Mouse (Mus musculus) limb, embryonic 15.5 days (tissue): ENCODE data around the gene Lsm14a. TPM values are rescaled to one million over a fixed set of nuclear protein-coding genes. Genes with fewer than 3 reads are reported as not detected.

Experiments used
- ATAC-seq: fragments of 200-750 bp; cut with Nextera tagmentation; 2 replicates; pipeline ENCODE4 v1.8.0; 2017; ENCODE audit warnings: low read depth, moderate TSS enrichment; ENCODE audit not compliant: insufficient number of reproducible peaks, low FRiP score, low TSS enrichment
- H3K27ac ChIP-seq: fragments of 300-500 bp; sonication (generic); 2 replicates; pipeline ENCODE4 v1.5.1; 2015; ENCODE audit warnings: moderate library complexity, mild to moderate bottlenecking, inconsistent platforms
- H3K27me3 ChIP-seq: fragments of 300-500 bp; sonication (generic); 2 replicates; pipeline ENCODE4 v1.6.1; 2015; ENCODE audit warnings: inconsistent platforms
- H3K36me3 ChIP-seq: fragments of 300-500 bp; sonication (generic); 2 replicates; pipeline ENCODE4 v1.6.1; 2015; ENCODE audit warnings: inconsistent platforms
- H3K4me1 ChIP-seq: fragments of 300-500 bp; sonication (generic); 2 replicates; pipeline ENCODE4 v1.6.1; 2015; ENCODE audit warnings: inconsistent platforms
- H3K4me2 ChIP-seq: fragments of 300-500 bp; sonication (generic); 2 replicates; pipeline ENCODE4 v1.6.1; 2015; ENCODE audit warnings: mild to moderate bottlenecking, inconsistent platforms
- H3K4me3 ChIP-seq: fragments of 300-500 bp; sonication (generic); 2 replicates; pipeline ENCODE4 v1.5.1; 2015; ENCODE audit warnings: mild to moderate bottlenecking, inconsistent platforms
- H3K9ac ChIP-seq: fragments of 300-500 bp; sonication (generic); 2 replicates; pipeline ENCODE4 v1.6.1; 2015; ENCODE audit warnings: inconsistent platforms
- H3K9me3 ChIP-seq: fragments of 300-500 bp; sonication (generic); 2 replicates; pipeline ENCODE4 v1.6.1; 2016; ENCODE audit warnings: inconsistent platforms
- WGBS: fragments of 180-500 bp; shearing (Covaris S2); methylation state at CpG from one replicate; pipeline ENCODE4 v1.1.7; 2015; 5-methylcytosine and 5-hydroxymethylcytosine counted together
- polyA plus RNA-seq: library from polyadenylated mRNA; unstranded; fragments of >200 nt; fragmentation: Nextera tagmentation; extraction: Ambion mirVana; gene quantifications from 2 replicates; pipeline ENCODE4 v1.2.1, GENCODE M21; 2015

Lsm14a gene
- polyA plus RNA-seq, 1 experiment from 2014 or later, result 82.7 TPM

DNA sequence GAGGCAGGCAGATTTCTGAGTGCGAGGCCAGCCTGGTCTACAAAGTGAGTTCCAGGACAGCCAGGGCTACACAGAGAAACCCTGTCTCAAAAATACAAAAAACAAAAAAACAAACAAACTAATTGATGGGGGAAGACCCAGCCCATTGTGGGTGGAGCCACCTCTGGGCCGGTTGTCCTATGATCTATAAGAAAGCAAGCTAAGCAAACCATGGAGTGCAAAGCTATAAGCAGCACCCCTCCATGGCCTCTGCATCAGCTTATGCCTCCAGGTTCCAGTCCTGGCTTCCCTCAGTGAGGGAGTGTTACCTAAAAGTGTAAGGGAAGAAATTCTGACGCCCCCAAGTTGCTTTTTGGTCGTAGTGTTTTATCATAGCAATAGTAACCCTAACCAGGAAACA lies 1.4 kb downstream of the Lsm14a start:
- Histone ChIP-seq H3K9me3 (no peaks in the 10 kb centered on the region), H3K27ac (no peak overlapping the region), H3K4me2 (no peak overlapping the region), H3K4me1 (peaks cover 22% of the 10 kb centered on the region), H3K36me3 (no peaks in the 10 kb centered on the region), H3K4me3 (no peak overlapping the region), H3K9ac (no peak overlapping the region), H3K27me3 (no peaks in the 10 kb centered on the region)
- ATAC-seq, result no peak
- WGBS, result 82% methylated on average over 4 of the region's 4 CpGs

DNA sequence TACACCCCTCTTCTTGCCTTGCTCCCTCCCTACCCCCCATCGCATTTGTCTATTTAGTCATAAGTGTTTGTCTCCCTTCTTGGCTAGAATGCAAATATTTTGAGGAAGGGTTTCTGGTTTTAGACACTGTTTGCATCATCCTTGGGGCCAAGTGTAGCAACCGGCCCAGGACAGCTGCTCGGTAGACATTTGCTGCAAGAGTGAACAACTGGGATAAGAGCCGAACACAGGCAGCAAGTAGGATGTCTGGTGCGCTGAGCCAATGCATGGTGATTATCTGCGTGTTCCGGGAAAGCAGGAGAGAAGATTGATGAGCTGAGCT lies 2.3 kb downstream of the Lsm14a start:
- H3K4me3 ChIP-seq, result peak overlapping the region; percentile 95
- H3K4me2 ChIP-seq, result peak overlapping the region; percentile 60
- no peaks in the 10 kb centered on the region for H3K36me3 ChIP-seq
- H3K4me1 ChIP-seq, result peaks cover 26% of the 10 kb centered on the region
- no peaks in the 10 kb centered on the region for H3K27me3 ChIP-seq
- no peak overlapping the region for H3K9ac ChIP-seq
- peak overlapping the region; percentile 100 for H3K27ac ChIP-seq
- ATAC-seq, result no peak
- 57% methylated on average over 7 of the region's 7 CpGs for WGBS
- H3K9me3 ChIP-seq, result no peaks in the 10 kb centered on the region

DNA sequence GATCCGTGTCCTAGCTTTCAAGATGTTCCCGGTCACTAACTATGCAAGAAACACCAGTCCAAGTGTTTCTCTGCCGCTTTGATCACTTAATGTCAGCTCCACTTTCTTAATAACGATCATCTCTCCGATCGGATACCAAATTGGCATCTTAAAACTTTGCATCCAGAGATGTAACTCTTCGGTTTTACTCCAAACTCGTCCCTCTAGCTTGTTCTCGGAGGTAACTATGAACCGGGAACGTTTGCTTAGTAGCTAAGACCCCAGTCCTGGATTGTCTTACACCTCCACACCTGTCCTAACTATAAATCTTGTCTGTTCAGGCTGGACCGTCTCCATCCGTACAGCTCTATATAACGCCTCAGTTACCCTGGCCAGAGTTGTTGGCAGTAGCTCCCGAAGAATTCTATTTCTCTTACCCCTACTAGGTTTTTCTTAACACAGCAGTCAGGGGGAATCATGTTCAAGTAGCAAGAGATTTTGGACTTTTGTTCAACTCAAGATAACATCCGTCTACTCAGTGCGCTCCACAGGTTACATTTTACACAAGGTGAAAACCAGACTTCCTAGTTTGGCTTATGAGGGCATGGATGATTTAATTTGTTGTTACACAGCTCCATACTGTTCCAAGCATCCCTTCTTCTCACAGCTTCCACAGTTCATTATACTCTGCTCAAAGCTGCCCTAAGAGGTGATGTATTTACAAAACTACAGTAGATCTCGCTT lies 2.8 kb downstream of the Lsm14a start:
- Histone ChIP-seq H3K27ac (peak overlapping the region; percentile 100), H3K9me3 (no peaks in the 10 kb centered on the region), H3K36me3 (no peaks in the 10 kb centered on the region), H3K4me1 (peaks cover 28% of the 10 kb centered on the region), H3K27me3 (no peaks in the 10 kb centered on the region), H3K4me3 (peak overlapping the region; percentile 95), H3K4me2 (peak overlapping the region; percentile 60), H3K9ac (peak overlapping the region; percentile 85)
- no peak for ATAC-seq
- WGBS, result 7% methylated on average over 18 of the region's 18 CpGs

DNA sequence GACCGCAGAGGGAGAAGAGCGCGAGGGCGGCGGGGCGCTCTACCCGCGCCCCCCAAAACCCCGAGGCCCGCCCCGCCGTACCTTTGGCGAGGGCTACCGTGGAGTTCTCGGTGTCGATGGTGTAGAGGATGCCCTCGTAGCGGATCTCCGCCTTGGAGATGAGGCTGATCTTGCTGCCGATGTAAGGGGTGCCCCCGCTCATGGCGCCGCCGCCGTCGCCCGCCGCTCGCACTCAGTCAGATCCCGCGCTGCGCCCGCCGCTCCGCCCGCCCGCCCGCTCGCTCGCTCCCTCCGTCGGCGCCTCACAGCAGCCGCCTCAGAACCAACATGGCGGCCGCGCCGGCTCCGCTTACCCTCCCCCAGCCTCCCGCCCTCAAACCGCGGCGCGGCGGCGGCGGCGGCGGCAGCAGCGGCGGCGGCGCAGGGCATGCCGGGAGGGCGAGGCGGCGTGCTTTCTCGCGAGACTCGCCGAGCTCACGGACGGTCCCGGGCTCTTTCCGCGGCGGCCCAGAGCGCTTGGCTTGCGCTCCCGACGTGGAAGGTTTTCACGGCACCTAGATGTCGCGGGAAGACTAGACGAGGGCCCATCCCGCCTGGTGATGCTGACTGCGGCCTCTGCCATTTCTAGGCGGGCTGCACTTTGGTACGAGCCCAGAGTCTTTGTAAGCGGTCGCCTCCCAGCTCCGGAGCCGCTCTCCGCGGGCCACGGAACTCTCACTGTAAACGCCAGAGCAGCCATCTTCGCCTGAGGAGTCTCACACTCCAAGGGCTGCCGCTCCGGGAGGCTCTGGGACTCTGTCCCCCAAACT lies 3.6 kb downstream of the Lsm14a start:
- peak; percentile 94 for ATAC-seq

DNA sequence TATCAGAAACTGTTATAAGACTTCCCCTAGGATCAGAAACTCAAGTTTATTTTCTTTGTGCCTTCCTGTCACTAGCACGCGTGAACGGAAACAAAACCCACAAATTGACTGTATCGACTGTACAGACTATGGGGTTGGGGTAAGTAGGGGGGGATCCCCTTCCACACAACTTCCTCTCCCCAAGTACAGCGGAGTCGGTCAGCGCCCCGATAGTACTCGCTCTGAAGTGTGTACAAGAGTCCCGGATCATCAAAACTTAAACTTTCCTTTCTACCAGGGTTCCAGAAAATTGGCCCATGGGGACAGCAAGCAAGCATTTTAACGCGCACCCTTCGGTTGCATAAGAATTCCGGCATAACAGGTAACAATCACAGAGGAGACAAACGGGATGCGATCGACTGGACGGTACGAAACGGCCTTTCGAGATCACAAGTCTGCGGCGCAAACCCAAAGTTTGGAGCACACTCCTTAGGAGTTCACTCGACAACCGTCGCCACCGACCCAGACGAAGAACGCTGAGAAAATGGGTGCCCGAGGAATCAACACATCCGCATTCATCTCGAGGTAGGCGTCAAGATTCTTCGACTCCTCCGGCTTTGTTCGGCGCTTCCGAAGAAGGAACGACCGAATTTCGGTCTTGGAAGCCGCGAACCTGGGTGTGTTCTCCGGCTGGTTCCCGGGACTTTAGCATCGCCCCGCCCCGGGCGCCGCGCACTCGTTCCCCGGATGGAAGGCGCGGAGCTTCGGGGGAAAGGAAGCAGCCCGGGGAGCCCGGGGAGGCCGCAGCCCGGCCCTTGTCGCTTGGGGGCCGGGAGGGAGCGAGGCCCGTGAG lies 4.5 kb downstream of the Lsm14a start:
- Histone ChIP-seq H3K9me3 (no peaks in the 10 kb centered on the region), H3K4me1 (peaks cover 29% of the 10 kb centered on the region), H3K4me3 (peak overlapping the region; percentile 95), H3K4me2 (peak overlapping the region; percentile 48), H3K27me3 (no peaks in the 10 kb centered on the region), H3K27ac (peak overlapping the region; percentile 100), H3K36me3 (no peaks in the 10 kb centered on the region), H3K9ac (peak overlapping the region; percentile 93)
- peak; percentile 57; the same call in 1 of the 2 replicates for ATAC-seq
- WGBS, result under 1% methylated on average over 64 of the region's 64 CpGs

More for the DNA sequence above, 3.6 kb downstream of the Lsm14a start:
- H3K4me3 ChIP-seq, result peak overlapping the region; percentile 95
- no peaks in the 10 kb centered on the region for H3K36me3 ChIP-seq
- under 1% methylated on average over 92 of the region's 100 CpGs for WGBS
- H3K4me2 ChIP-seq, result peak overlapping the region; percentile 60
- peaks cover 28% of the 10 kb centered on the region for H3K4me1 ChIP-seq
- H3K27ac ChIP-seq, result peak overlapping the region; percentile 100
- no peaks in the 10 kb centered on the region for H3K27me3 ChIP-seq
- no peaks in the 10 kb centered on the region for H3K9me3 ChIP-seq
- peak overlapping the region; percentile 93 for H3K9ac ChIP-seq

DNA sequence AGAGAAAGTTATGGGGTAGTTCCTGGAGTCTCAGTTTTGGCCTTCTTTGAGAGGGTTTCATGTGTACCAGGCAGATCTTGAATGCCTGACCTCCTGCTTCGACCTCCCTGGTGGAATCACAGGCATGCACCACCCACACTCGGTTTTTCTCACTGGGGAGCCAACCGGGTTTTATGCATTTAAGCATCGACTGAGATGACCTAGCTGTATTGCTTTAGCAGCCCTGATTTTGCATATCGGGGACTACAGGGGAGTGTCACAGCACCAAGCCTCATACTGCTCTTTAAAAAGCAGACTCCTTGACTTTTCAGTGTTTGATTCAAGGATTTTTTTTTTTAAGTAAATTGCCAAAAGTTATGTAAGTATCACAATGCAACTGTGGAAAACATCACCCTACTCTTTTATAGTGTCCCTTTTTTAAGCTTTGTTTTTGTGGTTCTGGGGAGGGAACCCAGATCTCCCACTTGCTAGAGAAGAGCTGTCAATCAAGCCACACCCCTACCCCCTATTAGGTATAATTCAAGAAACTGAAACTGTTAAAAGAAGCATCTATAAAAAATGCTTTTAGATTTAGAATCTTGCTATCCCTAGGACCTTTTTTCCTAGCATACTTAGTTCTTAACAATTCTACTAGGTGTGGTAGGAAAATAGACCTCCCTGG lies 5.2 kb downstream of the Lsm14a start:
- no peaks in the 10 kb centered on the region for H3K9me3 ChIP-seq
- H3K4me1 ChIP-seq, result peaks cover 31% of the 10 kb centered on the region
- peak overlapping the region; percentile 93 for H3K9ac ChIP-seq
- H3K27me3 ChIP-seq, result no peaks in the 10 kb centered on the region
- peak overlapping the region; percentile 100; the same call in 1 of the 2 replicates for H3K27ac ChIP-seq
- ATAC-seq, result no peak
- H3K4me3 ChIP-seq, result peak overlapping the region; percentile 95
- H3K36me3 ChIP-seq, result no peaks in the 10 kb centered on the region
- under 1% methylated on average over 5 of the region's 5 CpGs for WGBS
- H3K4me2 ChIP-seq, result peak overlapping the region; percentile 48

DNA sequence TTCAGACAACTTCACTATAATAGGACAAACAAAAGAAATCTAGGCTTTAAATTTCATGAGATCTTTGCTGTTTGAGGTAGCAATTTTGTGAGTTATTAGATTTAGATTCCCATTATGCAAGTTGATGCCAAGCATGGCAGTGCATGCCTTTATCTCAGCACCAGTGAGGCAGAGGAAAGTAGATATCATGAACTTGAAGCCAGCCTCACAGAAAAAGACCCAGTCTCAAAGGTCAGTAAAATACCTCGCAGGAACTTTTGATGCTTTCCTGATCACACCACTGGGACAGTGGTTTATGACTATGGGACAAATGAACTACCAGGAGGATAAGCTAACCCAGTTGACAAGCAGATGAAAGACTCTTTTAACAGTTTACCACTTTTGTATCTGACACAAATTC lies 10.3 kb downstream of the Lsm14a start:
- no peak for ATAC-seq
- no peaks in the 10 kb centered on the region; the same call in 1 of the 2 replicates for H3K36me3 ChIP-seq
- WGBS, result 60% methylated on average over 1 of the region's 1 CpGs
- H3K27ac ChIP-seq, result no peak overlapping the region
- H3K9me3 ChIP-seq, result no peaks in the 10 kb centered on the region
- H3K9ac ChIP-seq, result no peak overlapping the region
- no peak overlapping the region for H3K4me3 ChIP-seq
- H3K4me2 ChIP-seq, result no peak overlapping the region
- peaks cover 20% of the 10 kb centered on the region for H3K4me1 ChIP-seq
- H3K27me3 ChIP-seq, result no peaks in the 10 kb centered on the region

DNA sequence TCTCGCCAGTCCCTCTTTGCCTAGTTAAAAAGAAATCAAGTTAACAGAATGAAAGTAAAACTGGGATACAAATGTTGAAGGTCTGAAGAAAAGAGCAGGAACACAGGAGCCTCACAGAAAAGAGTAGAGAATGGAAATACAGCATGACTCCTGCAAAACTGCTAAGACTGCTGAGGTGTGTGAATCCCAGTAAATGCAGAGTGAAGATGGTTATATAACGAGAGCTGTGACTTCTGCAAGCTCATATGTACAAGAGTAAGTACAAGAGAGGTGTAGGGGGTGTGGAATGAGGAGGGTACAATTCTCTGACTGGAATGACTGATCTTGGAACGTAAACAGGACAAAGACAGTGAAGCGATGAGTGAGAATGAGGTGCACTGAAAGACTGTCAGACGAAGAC lies 11.4 kb downstream of the Lsm14a start:
- no peaks in the 10 kb centered on the region for H3K27me3 ChIP-seq
- no peak overlapping the region for H3K9ac ChIP-seq
- H3K4me1 ChIP-seq, result peaks cover 9% of the 10 kb centered on the region
- no peak overlapping the region for H3K27ac ChIP-seq
- 84% methylated on average over 5 of the region's 5 CpGs for WGBS
- no peak for ATAC-seq
- no peaks in the 10 kb centered on the region; the same call in 1 of the 2 replicates for H3K36me3 ChIP-seq
- no peak overlapping the region for H3K4me2 ChIP-seq
- no peak overlapping the region for H3K4me3 ChIP-seq
- no peaks in the 10 kb centered on the region for H3K9me3 ChIP-seq

DNA sequence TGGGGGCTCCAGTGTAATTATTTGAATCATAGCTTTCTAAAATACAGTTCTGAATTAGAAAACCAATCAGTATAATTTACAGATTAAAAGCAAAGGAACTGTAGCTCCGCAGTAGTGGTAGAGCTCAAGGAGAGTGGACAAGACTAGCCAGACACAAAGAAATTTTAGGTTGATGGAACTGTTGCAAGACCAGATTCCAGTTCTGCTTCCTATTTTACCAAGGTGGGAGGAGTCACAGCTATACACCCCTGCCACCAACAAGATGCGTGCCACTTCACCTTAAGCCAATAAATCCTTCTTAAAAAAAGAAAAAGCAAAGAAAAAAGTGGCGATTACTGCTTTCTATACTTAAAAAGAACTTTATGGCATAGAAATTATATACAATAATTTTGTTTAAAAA lies 12.8 kb downstream of the Lsm14a start:
- Histone ChIP-seq H3K27me3 (no peaks in the 10 kb centered on the region), H3K36me3 (no peaks in the 10 kb centered on the region; the same call in 1 of the 2 replicates), H3K4me2 (no peak overlapping the region), H3K4me1 (peaks cover 3% of the 10 kb centered on the region; the same call in 1 of the 2 replicates), H3K4me3 (no peak overlapping the region), H3K27ac (no peak overlapping the region), H3K9me3 (no peaks in the 10 kb centered on the region), H3K9ac (no peak overlapping the region)
- WGBS, result 77% methylated on average over 3 of the region's 3 CpGs
- ATAC-seq, result no peak

DNA sequence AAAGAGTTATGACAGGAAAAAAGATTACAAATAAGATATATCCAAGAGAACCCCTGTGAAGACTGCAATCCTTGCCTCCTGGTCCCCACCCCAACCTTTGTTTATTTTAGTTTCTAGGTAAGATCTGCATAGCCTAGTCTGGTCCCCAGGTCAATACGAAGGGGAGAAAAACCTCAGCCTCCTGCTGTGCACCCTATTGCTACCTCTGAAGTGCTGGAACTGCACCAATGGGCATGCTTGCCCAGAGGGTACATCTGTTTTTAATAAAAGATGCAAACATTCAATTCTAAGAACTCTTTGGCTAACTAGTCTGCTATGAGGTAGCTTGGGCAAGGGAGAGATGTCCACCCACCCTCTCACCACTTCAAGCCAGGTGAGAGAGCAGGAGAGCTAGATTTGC lies 19.2 kb downstream of the Lsm14a start:
- Histone ChIP-seq H3K27me3 (no peaks in the 10 kb centered on the region), H3K36me3 (peaks cover 36% of the 10 kb centered on the region), H3K9ac (no peak overlapping the region), H3K9me3 (no peaks in the 10 kb centered on the region), H3K4me1 (peaks cover 4% of the 10 kb centered on the region; the same call in 1 of the 2 replicates), H3K4me3 (no peak overlapping the region), H3K4me2 (no peak overlapping the region), H3K27ac (no peak overlapping the region)
- 19% methylated on average over 1 of the region's 1 CpGs for WGBS
- ATAC-seq, result no peak

DNA sequence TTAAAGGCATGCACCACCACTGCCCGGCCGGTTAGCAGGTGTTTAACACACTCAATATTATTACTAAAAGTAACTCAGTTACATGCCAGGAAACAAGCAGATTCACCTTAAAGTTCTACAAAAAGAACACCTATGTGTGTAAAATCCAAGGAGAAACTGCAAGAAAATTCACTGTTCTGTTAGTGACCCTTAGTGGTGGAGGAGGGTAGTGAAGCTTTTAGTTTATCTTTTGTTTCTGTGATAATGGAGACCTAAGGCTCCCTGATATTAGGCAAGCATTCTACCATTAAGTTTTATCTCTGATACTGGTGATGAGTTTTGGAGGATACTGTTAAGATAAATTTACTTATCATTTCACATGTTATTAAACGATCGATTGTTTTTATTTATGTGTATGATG lies 37.5 kb downstream of the Lsm14a start:
- no peak for ATAC-seq
- no peaks in the 10 kb centered on the region for H3K4me1 ChIP-seq
- no peak overlapping the region for H3K4me3 ChIP-seq
- H3K9ac ChIP-seq, result no peak overlapping the region
- H3K9me3 ChIP-seq, result no peaks in the 10 kb centered on the region
- 88% methylated on average over 4 of the region's 4 CpGs for WGBS
- no peaks in the 10 kb centered on the region for H3K27me3 ChIP-seq
- H3K4me2 ChIP-seq, result no peak overlapping the region
- peaks cover 62% of the 10 kb centered on the region for H3K36me3 ChIP-seq
- H3K27ac ChIP-seq, result no peak overlapping the region
